Mouse (Mus musculus) heart, postnatal 0 days (tissue): Measurements from ENCODE around the gene Tmigd1. TPM values are rescaled to one million over a fixed set of nuclear protein-coding genes. Genes with fewer than 3 reads are reported as not detected.
"Not testable (repeated sequence)": the region's sequence is repeated elsewhere in the genome, so short reads cannot be mapped to it uniquely, and the experiment has no call there.

Experiments
- ATAC-seq: fragments of 200-750 bp; cut with Nextera tagmentation; 2 replicates; pipeline ENCODE4 v1.8.0; 2017; ENCODE audit warnings: low read depth, moderate number of reproducible peaks, moderate library complexity; ENCODE audit not compliant: insufficient read depth
- DNase-seq: peaks from one replicate; pipeline ENCODE4 v3.0.0-alpha.2; 2016; ENCODE audit warnings: low spot score
- H3K27ac ChIP-seq: fragments of 300-500 bp; sonication (generic); 2 replicates; pipeline ENCODE4 v1.5.1; 2014; ENCODE audit warnings: low read depth, mild to moderate bottlenecking
- H3K27me3 ChIP-seq: fragments of 300-500 bp; sonication (generic); 2 replicates; pipeline ENCODE4 v1.6.1; 2014; ENCODE audit warnings: low read length, mixed read lengths; ENCODE audit not compliant: control insufficient read depth, insufficient read depth
- H3K36me3 ChIP-seq: fragments of 300-500 bp; sonication (generic); replicated peaks from 2 replicates; pipeline ENCODE4 v1.6.1; 2014; ENCODE audit warnings: low read length, mixed read lengths; ENCODE audit not compliant: control insufficient read depth, insufficient read depth
- H3K4me1 ChIP-seq: fragments of 300-500 bp; sonication (generic); 2 replicates; pipeline ENCODE4 v1.6.1; 2014; ENCODE audit warnings: antibody characterized with exemption; ENCODE audit not compliant: control insufficient read depth, insufficient read depth
- H3K4me2 ChIP-seq: fragments of 300-500 bp; sonication (generic); 2 replicates; pipeline ENCODE4 v1.6.1; 2014; ENCODE audit warnings: low read depth, mild to moderate bottlenecking, low read length, moderate library complexity
- H3K4me3 ChIP-seq: fragments of 300-500 bp; sonication (generic); 2 replicates; pipeline ENCODE4 v1.5.1; 2014; ENCODE audit warnings: low read depth, low read length
- H3K9ac ChIP-seq: fragments of 300-500 bp; sonication (generic); replicated peaks from 2 replicates; pipeline ENCODE4 v1.6.1; 2014; ENCODE audit warnings: low read depth, low read length, mixed read lengths
- H3K9me3 ChIP-seq: fragments of 300-500 bp; sonication (generic); replicated peaks from 2 replicates; pipeline ENCODE4 v1.6.1; 2016; ENCODE audit warnings: low read length; ENCODE audit not compliant: control insufficient read depth
- CTCF ChIP-seq: IDR thresholded peaks from 2 replicates; pipeline ENCODE4 v1.5.1; 2016; ENCODE audit warnings: antibody characterized with exemption, control low read depth, low read depth
- EP300 ChIP-seq: IDR thresholded peaks from 2 replicates; pipeline ENCODE4 v1.6.1; 2016; ENCODE audit warnings: antibody characterized with exemption, low read depth
- WGBS: fragments of 180-500 bp; shearing (Covaris S2); extraction: QIAGEN DNeasy Blood & Tissue Kit; methylation state at CpG from one replicate; pipeline ENCODE4 v1.1.7; 2014; 5-methylcytosine and 5-hydroxymethylcytosine counted together
- polyA plus RNA-seq: library from polyadenylated mRNA; unstranded; fragments of >200 nt; fragmentation: Nextera tagmentation; extraction: Ambion mirVana; gene quantifications from 2 replicates; pipeline ENCODE4 v1.2.1, GENCODE M21; 2015
- total RNA-seq: library from RNA; depleted of rRNA; stranded (reverse); fragments of >200 nt; gene quantifications from 2 replicates; pipeline ENCODE4 v1.2.3, GENCODE M21; 2014; ENCODE audit warnings: low replicate concordance

The Tmigd1 gene
- total and polyA plus RNA-seq, 2 experiments from 2014 or later: 0.56 TPM; not detected in 1

DNA sequence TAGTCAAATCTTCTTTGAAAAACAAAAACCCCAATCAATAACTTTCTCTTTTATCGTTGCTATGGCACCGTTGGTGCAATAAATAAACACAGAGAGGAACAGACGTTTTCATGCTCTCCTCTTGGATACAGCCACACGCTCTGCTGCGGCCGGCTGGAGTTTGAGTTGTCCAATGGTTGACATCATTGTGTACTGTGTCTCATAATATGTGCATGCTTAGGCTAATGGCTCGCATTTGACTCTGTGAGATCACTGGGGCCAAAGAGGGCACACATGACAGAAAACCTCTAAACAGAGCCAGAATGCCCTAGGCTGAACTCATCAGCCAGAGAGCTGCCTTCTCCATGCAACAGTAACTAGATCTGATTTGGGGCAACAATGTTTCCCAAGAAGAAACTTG lies 12.4 kb downstream of the Tmigd1 start:
- no peaks in the 10 kb centered on the region for H3K27me3 ChIP-seq
- 61% methylated on average over 7 of the region's 7 CpGs for WGBS
- H3K4me1 ChIP-seq: peaks cover 19% of the 10 kb centered on the region
- no peak overlapping the region for H3K4me3 ChIP-seq
- H3K4me2 ChIP-seq: no peak overlapping the region
- no peak overlapping the region for H3K27ac ChIP-seq
- H3K9me3 ChIP-seq: no peaks in the 10 kb centered on the region
- ATAC-seq: no peak
- H3K9ac ChIP-seq: no peak overlapping the region
- no peak for TF ChIP-seq EP300
- no peak for TF ChIP-seq CTCF
- H3K36me3 ChIP-seq: no peaks in the 10 kb centered on the region
- no peak for DNase-seq

DNA sequence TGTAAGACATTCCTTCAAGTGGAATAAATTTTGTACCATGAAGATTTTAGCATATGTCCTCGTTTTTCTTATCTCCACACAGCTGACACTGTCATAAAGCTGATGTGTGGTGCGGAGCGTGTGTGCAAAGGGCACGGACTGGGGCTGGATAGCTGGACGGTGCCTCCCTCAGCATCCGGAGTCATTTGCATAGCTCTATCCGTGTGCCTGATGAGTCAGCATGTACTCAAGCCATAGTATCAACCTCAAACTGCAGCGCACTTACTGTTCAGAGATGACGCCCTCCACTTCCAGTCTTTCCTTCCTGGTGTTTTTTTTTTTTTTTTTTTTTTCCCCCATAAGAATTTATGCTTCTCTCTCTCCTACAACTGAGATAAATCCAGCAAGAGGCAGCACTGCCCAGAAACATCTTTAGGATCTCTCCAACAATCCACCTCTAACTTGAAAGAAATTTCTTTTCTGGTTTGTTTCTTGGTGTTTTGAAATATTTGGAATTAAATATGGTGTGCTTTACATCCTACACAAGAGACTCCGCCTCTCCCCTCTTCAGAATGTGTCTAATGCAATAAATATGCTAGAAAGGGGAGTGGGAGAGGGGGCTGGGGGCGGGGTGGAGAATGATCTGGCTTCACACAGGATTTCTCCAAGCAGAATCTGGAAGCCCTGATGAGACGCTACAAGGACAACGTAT lies 14.7 kb downstream of the Tmigd1 start:
- Histone ChIP-seq H3K4me2 (0 out of 2 replicates have a peak overlapping the region, but pooled peaks have one; percentile 9), H3K27ac (no peak overlapping the region), H3K27me3 (no peaks in the 10 kb centered on the region), H3K36me3 (no peaks in the 10 kb centered on the region), H3K4me1 (peaks cover 8% of the 10 kb centered on the region), H3K9ac (no peak overlapping the region), H3K9me3 (no peaks in the 10 kb centered on the region), H3K4me3 (no peak overlapping the region)
- DNase-seq (peak; percentile 65), ATAC-seq (peak; percentile 67)
- WGBS: 24% methylated on average over 13 of the region's 13 CpGs
- TF ChIP-seq CTCF (no peak), EP300 (no peak)

- H3K4me1 ChIP-seq: peaks cover 3% of the 10 kb centered on the region; the same call in 1 of the 2 replicates
- no peak overlapping the region for H3K27ac ChIP-seq
- H3K4me2 ChIP-seq: no peak overlapping the region
- no peaks in the 10 kb centered on the region for H3K27me3 ChIP-seq
- H3K36me3 ChIP-seq: no peaks in the 10 kb centered on the region
- H3K4me3 ChIP-seq: no peak overlapping the region
- ATAC-seq: no peak
- 53% methylated on average over 3 of the region's 3 CpGs for WGBS
- H3K9me3 ChIP-seq: no peaks in the 10 kb centered on the region
- DNase-seq: no peak
- no peak for TF ChIP-seq EP300
- TF ChIP-seq CTCF: no peak
- no peak overlapping the region for H3K9ac ChIP-seq
Measured at GRCm38 (mm10) chr11:76917230-76917548, 15.2 kb downstream of the Tmigd1 start.

DNA sequence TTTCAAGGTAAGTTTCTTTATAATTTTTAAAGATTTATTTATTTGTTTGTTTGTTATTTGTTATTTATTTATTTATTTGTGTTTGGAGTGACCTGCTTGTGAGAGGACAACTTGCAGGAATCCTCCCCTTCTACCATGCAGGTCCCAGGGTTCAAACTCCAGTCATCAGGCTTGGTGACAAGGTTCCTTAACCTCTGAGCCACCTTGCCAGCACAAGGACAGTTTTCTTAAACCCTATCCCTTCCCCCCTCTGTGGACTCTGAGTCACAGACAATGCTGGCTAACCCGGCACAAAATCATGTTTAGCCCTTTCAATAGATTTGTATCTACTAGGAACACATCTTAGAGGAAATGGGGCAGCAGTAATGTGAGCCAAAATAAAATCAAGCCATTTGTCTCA lies 18.6 kb downstream of the Tmigd1 start:
- Histone ChIP-seq H3K27me3 (no peaks in the 10 kb centered on the region), H3K36me3 (no peaks in the 10 kb centered on the region), H3K9ac (no peak overlapping the region), H3K4me3 (no peak overlapping the region), H3K9me3 (no peaks in the 10 kb centered on the region), H3K4me2 (no peak overlapping the region), H3K27ac (no peak overlapping the region), H3K4me1 (peaks cover 16% of the 10 kb centered on the region; the same call in 1 of the 2 replicates)
- TF ChIP-seq CTCF: no peak
- TF ChIP-seq EP300: no peak
- WGBS: 41% methylated on average over 1 of the region's 1 CpGs
- no peak for ATAC-seq
- no peak for DNase-seq

- no peaks in the 10 kb centered on the region for H3K9me3 ChIP-seq
- H3K36me3 ChIP-seq: no peaks in the 10 kb centered on the region
- peak within 1 kb of the TSS; percentile 28; the same call in 1 of the 2 replicates for H3K4me2 ChIP-seq
- TF ChIP-seq EP300 (no peak), CTCF (no peak)
- H3K9ac ChIP-seq: no peak within 1 kb of the TSS
- ATAC-seq: no peak
- no peaks in the 10 kb centered on the region for H3K27me3 ChIP-seq
- peak within 1 kb of the TSS; percentile 34; the same call in 1 of the 2 replicates for H3K27ac ChIP-seq
- no peak within 1 kb of the TSS for H3K4me3 ChIP-seq
- peaks cover 17% of the 10 kb centered on the region; the same call in 1 of the 2 replicates for H3K4me1 ChIP-seq
- WGBS: 30% methylated on average over 6 of the region's 6 CpGs
- no peak for DNase-seq
Measured at GRCm38 (mm10) chr11:76924759-76925236, 22.8 kb downstream of the Tmigd1 start, which contains the start of gene Blmh. Gene Blmh (plus strand): TSS chr11:76924809.

- not testable (repeated sequence) for H3K36me3 ChIP-seq, H3K4me2 ChIP-seq, H3K27me3 ChIP-seq, H3K9me3 ChIP-seq, H3K27ac ChIP-seq, H3K9ac ChIP-seq, H3K4me3 ChIP-seq, ATAC-seq, DNase-seq
- peaks cover 17% of the 10 kb centered on the region; the same call in 1 of the 2 replicates for H3K4me1 ChIP-seq
- WGBS: 85% methylated on average over 8 of the region's 8 CpGs
Measured at GRCm38 (mm10) chr11:76928586-76928985, 26.6 kb downstream of the Tmigd1 start.
